Mouse (Mus musculus) left cerebral cortex, adult 9 months (tissue): ENCODE measurements at regions not wholly inside any gene's neighbourhood (a gene's known extent, or its start where the extent isn't known, plus 50 kb on each side); places are given as distances from the start of the nearest gene placed in this dataset.
"Not testable (repeated sequence)": the region's sequence is repeated elsewhere in the genome, so short reads cannot be mapped to it uniquely, and the experiment has no call there.

Experiments used
- DNase-seq, 2 experiments: peaks; one replicate each; pipeline ENCODE4 v3.0.0; 2022; ENCODE audit warnings: low spot score in 2 of 2

GRCm38 (mm10) chr11:24296893-24297624, 219.2 kb downstream of the Bcl11a start:
- no peak for DNase-seq

GRCm38 (mm10) chr11:24297763-24298162, 219.9 kb downstream of the Bcl11a start:
- DNase-seq: no peak

- no peak for DNase-seq
These were observed 222.5 kb downstream of the Bcl11a start for GRCm38 (mm10) chr11:24300351-24300750.

GRCm38 (mm10) chr11:24301201-24301600, 223.3 kb downstream of the Bcl11a start:
- no peak for DNase-seq

- DNase-seq: no peak
These were observed 227.3 kb downstream of the Bcl11a start for GRCm38 (mm10) chr11:24305145-24305553.

GRCm38 (mm10) chr11:24305691-24306090, 227.8 kb downstream of the Bcl11a start:
- DNase-seq: no peak

- DNase-seq: no peak
These were observed 228.2 kb downstream of the Bcl11a start for GRCm38 (mm10) chr11:24306101-24306500.

- peak in 1 of 2 experiments; percentile 9 for DNase-seq
These were observed 229.9 kb downstream of the Bcl11a start for GRCm38 (mm10) chr11:24307601-24308252.

GRCm38 (mm10) chr11:24308253-24308633, 230.4 kb downstream of the Bcl11a start:
- no peak for DNase-seq

GRCm38 (mm10) chr11:24314046-24314445, 236.2 kb downstream of the Bcl11a start:
- no peak for DNase-seq

- DNase-seq: no peak
These were observed 237.7 kb downstream of the Bcl11a start for GRCm38 (mm10) chr11:24315582-24315981.

GRCm38 (mm10) chr11:24316198-24316597, 238.3 kb downstream of the Bcl11a start:
- DNase-seq: peak; percentile 11 to 24

GRCm38 (mm10) chr11:24317989-24318735, 240.3 kb downstream of the Bcl11a start:
- no peak for DNase-seq

GRCm38 (mm10) chr11:24319222-24319621, 241.4 kb downstream of the Bcl11a start:
- DNase-seq: no peak

GRCm38 (mm10) chr11:24322412-24322811, 244.6 kb downstream of the Bcl11a start:
- DNase-seq: not testable (repeated sequence)

- no peak for DNase-seq
These were observed 250.6 kb downstream of the Bcl11a start for GRCm38 (mm10) chr11:24328481-24328880.

- DNase-seq: no peak
These were observed 252.7 kb downstream of the Bcl11a start for GRCm38 (mm10) chr11:24330366-24331124.

- no peak for DNase-seq
These were observed 254.4 kb downstream of the Bcl11a start for GRCm38 (mm10) chr11:24332241-24332640.

- DNase-seq: no peak
These were observed 255.3 kb downstream of the Bcl11a start for GRCm38 (mm10) chr11:24333111-24333510.

- DNase-seq: no peak
These were observed 257.4 kb downstream of the Bcl11a start for GRCm38 (mm10) chr11:24335256-24335655.

GRCm38 (mm10) chr11:24338111-24338510, 260.3 kb downstream of the Bcl11a start:
- no peak for DNase-seq

- no peak for DNase-seq
These were observed 261.2 kb downstream of the Bcl11a start for GRCm38 (mm10) chr11:24339061-24339460.
